Mouse (Mus musculus) thymus, adult 18-20 months (tissue): ENCODE measurements around the gene Ccnl2.

Experiments
- DNase-seq, 2 experiments: peaks; one replicate each; pipeline ENCODE4 v3.0.0; 2022; ENCODE audit warnings: mixed read lengths in 2 of 2

Gene Ccnl2

DNA sequence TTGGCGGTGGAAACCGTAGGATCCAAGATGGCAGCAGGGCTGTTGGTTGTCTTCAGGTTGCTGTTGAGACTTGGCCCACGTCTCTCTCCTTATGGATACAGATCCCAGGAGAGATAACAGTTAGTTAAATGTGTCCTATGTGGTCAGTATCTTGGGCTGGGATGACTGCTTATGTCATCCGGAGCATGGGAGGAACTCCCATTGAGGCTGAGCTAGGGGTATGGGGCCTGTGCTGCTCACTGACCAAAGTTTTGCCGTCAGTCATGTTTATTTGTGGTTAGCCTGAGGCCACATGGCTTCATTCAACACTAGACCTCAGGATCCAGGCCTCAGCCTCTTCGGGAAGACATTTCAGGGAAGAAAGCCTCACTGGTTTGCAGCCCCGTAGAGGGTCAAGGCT lies 59.1 kb downstream of the Ccnl2 start:
- DNase-seq, result no peak
